Mouse (Mus musculus) bone marrow macrophage, adult 2 months (primary cell): Measurements from ENCODE around the gene C2cd3.

Source experiments
- CTCF ChIP-seq: IDR thresholded peaks from 2 replicates; pipeline ENCODE4 v1.5.1; 2012; ENCODE audit warnings: low read depth, mild to moderate bottlenecking, low read length, moderate library complexity
- POLR2A ChIP-seq: IDR thresholded peaks from 2 replicates; pipeline ENCODE4 v1.6.1; 2012; ENCODE audit warnings: mild to moderate bottlenecking, low read depth, low read length, borderline replicate concordance

GRCm38 (mm10) chr7:100465656-100466309, 93.8 kb downstream of the C2cd3 start:
- no peak for TF ChIP-seq CTCF
- TF ChIP-seq POLR2A, result no peak
